Mouse (Mus musculus) thymus, postnatal 4 days (tissue): ENCODE data around the gene Asb16.
"Not testable (repeated sequence)": the region's sequence is repeated elsewhere in the genome, so short reads cannot be mapped to it uniquely, and the experiment has no call there.

Source experiments
- DNase-seq: peaks from one replicate; pipeline ENCODE4 v3.0.0; 2021

Gene Asb16

DNA sequence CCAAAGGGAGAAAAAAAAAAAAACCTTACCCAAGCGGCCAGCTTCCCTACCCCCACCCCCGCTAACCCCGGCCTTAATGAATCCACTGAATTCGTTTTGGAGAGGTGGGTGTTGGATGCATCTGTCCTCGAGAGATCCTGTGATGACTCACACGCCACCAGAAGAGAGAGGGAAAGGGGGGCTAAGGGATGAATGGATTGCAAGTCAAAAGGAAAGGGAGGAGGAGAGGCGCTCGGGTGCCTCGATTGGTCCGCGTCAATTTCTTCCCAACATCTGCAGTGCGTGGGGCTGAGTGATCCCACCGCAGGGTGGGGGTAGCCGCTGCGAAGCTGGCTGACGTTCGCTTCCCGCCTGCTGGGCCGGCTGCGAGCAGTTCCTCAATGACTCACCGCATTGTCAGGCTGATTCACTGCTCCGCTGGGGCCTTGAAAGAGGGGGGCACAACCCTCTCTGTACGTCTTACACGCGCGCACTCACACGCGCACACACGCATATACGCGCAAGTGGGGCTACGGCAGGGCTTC, 23.6 kb upstream of the Asb16 start:
- peak; percentile 53 for DNase-seq

DNA sequence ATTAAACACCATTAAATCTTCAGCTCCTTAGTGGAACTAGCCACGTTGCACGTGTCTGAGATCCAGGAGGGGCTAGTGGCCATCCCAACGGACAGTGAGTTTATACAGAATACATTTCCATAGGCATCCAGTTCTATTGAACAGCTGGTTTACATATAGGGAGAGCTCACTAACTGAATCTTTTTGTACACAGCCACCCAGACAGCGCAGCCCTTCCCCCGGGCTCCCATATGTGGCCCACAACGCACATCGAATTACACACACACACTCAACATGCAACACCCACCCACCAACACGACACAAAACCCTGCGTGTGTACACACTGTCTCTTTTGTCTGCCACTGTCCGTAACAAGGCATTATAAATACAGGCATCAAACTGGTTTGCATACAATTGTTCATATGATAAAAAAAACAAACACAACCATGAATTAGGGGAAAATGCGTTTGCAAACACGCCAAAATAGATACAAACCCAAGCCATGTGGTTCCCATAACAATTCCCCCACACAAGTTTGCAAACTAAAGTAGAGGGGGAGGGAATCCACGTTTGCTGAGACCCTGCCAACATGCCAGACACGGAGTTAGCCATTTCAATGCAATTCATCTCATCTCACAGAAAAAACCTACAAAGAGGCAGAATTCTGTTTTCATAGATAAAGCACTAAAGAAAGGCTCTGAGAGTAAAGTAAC, 22.8 kb upstream of the Asb16 start:
- no peak for DNase-seq

DNA sequence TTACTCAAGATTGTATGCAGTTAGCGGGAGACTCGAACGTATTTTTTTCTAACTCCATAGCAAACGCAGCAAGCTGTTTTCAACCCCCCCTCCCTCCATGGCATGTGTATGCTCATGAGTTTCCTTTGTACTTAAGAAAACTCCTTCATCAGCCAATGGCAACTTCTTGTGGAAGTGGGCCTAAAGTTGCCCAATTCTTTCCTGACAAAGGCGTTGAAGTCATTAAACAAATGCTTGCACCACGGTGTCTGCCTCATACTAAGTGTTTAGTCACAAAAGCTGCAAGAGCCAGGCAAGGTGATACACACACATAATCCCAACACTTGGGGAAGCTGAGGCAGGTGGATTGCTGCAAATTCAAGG, 22.3 kb upstream of the Asb16 start:
- DNase-seq: no peak

DNA sequence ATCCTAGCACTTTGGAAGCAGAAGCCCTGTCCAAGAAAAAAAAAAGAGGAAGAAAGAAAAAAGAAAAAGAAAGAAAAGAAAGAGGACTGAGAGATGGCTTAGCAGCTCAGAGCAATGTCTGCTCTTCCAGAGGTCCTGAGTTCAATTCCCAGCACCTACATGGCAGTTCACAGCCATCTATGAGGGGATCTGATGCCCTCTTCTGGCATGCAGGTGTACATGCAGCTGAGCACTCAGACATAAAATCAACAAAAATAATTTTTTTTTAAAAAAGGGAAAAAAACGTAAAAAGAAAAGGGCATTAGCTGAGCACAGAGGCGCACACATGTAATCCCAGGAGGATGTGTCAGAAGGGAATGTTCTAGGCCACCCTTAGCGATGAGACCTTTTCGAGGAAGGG, 21.7 kb upstream of the Asb16 start:
- no peak for DNase-seq

DNA sequence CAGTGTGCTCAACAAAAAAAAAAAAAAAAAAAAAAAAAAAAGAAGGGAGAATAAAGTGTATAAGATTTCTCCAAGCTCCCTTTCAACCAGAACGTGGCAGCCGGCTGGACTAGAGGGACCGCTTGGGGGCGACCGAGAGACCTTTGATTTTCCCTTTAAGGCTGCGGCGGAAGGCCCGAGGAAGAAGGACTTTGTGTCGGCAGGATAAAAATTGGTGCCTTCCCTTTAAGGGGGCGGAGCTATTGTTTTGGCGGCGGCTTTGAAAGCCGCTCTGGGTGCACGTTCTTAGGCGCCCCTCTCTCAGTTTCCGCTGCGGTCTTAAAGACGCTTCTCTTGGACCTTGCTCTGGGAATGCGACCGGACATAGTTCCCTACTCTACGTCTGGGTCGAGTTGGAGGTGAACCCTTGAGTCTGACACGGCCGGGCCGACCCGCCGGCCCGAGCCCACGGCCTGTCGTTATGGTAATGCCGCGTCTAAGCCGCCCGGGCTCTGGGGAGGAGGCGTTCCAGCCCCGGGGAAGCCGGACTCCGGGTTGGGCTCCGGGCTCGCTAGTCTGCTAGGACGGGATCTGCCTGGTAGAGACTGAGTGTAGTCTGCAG, 19.8 kb upstream of the Asb16 start, which contains the start of gene BC030867:
TSS of gene BC030867 (plus strand) at position 253 of the 601 bp plus-strand sequence.
- peak; percentile 97 for DNase-seq

DNA sequence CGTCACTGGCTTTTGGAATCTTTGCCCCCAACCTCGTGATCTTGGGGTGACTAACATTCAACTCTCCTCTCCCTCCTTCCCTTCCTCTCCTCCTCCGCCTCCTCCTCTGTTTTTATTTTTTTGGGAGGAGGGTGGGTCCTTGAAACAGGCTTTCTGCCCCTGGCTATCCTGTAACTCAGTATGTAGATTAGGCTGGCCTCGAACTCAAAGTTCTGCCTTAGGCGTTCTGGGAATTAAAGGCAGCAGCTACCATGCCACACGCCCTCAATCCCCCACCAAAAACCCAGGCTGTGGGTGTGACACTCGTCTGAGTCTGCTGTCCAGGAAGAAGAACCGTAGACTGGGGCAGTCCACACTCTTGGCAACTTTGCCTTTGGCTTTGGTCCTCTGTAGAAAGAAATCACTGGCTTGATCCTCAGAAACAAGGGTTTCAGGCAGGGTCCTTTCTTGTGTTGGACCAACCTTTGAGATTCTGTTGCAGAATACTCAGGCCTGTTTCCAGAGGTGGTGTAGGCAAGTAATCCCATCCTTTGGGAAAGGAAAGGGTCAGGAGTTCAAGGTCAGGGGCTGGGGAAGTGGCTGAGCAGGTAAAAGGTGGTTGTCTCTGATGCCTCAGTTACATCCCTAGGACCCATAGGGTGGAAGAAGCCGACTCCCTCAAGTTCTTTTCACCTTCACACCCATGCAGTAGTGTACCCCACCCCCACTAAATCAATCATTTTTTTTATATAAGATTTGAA, 19.0 kb upstream of the Asb16 start:
- DNase-seq: no peak

DNA sequence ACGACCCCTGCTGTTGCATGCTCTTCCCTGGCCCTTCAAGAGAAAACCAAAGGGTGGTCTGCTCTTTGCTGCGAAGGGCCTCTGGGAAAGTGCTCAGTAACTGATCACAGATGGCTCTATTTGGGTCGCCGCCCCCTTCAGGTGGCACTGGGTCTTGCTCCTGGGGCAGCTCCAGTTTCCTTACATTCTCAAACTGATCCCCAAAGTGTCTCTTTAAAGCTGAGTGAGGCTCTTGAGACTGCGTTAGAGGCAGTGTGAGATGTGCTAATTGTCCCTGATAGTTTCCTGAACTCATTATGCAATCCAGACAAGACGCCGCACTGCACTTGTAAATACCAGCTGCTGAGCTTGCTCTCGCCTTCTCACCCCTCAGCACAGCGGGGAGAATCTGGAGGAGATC, 11.0 kb upstream of the Asb16 start:
- peak; percentile 67 for DNase-seq

DNA sequence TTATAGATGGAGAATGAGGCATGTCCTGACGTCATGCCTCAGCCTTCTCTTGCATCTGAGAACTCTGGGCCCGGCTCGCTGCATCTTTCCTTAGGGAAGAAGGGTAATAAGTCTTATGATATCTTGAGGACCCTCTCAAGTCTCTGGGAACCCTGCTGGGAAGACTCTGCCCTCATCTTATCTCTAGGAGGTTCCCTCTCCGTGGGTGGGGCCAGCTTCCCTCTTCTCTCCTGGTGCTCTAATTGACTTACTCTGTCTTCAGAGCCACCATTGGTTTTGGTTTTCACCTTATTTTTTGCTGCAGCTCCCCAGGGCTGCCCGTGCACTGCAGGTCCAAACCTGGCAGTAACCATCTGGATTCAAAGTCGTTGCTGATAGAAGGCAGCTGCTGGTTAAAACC, 10.4 kb upstream of the Asb16 start:
- no peak for DNase-seq

DNA sequence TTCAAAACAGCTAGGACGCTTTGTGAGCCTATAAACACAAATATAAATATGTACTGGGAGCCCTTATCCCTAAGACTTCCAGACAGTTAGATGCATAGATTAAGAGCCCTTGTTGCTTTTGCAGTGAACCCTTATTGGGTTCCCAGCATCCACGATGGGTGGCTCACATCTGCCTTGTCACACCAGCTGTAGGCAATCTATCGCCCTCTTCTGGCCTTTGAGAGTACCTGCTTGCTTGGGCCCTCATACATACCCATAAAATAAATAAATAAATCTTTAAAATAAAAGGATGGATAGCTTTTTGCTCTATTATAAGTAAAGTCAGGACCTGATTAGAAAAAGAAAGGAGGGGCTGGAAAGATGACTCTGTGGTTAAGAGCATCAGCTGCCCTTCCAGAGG, 10.0 kb upstream of the Asb16 start:
- DNase-seq: no peak

DNA sequence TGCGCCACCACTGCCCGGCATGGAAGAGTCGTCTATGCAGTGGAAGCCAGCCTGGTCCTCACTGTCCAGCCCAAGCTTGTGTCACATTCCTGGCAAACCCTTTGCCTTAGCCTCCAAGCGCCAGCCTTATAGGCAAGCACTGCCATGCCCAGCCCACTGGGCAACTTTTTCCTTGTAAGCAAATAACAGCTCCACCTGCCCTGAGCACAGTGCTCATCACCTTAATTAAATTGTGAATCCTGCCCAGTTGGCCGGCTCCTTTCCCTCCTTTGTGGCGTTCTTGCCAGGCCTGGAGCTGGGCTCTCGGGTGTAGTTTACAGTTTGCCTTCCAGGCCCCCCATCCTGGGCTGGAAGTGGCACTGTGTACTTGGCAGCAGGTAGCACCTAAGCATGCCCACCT, 5.3 kb upstream of the Asb16 start:
- no peak for DNase-seq

DNA sequence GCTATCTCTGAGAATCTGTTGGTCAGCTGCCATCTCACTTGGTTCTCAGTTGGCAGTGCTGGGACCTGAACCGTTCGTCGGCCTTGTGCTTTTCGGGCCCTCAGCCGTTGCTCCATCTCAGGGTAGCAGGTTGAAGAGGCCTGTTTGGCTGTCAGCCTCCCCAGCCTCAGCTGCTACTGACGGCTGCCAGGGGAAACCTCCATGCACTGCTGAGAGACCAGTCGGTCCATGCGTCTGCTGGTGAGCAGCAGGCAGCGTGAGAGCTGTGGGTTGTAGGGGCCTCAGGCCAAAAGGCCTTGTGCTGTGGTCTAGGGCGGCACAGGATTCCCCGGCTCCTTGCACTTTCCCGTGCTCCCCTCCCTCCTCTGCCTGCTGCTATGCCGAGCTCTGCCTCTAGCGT, 2.7 kb upstream of the Asb16 start:
- DNase-seq: no peak

DNA sequence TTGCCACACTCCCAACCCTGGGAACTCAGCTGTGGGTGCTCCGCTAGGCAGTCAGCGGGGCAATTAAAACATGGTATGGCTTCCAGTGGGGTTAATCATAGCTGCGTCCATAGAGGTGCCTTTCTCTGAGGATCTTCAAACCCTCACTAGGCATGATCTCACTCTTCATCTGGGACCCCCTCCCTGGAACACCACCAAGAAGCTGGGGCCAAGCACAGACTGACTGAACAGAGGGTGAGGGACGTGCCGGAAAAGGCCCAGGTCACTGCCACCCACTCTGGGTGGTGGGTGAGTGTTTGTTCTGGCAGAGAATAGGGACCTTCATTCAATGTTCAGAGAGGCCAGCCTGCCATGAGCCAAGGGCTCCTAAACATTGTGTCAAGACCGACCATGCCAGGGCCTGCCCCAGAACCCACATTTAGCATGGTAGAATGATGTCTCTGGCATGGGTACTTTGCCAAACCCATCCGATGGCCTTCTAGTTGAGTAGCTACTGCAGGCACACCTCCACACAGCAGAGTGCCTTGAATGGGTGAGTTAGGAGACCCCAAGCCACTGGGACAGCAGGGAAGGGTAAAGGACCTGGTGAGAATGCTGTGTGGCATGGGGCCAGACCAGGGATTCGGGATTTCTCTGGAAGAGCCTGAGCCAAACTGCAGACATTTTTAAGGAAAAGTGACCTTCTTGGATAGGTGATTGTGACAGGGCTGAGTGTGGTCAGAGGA, 1.8 kb upstream of the Asb16 start:
- no peak for DNase-seq

DNA sequence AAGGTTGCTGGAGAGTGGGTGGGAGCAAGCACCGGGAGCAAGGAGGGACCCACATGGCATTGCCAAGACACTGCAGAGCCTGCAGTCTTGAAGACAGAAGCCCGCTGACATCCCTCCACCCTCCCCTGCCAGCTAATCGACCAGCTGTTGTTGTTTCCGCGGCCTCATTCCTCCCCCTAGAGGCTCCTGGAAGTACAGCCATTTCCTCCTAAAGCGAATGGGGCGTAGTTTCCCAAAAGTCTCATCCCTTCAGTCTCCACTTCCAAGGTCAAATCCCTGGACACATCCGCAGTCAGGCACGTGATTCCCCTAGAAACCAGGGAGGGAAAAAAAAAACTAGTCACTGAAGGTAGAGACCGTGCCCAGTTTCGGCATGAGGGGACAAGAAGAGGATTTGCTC, 1.1 kb upstream of the Asb16 start:
- peak; percentile 75 for DNase-seq

DNA sequence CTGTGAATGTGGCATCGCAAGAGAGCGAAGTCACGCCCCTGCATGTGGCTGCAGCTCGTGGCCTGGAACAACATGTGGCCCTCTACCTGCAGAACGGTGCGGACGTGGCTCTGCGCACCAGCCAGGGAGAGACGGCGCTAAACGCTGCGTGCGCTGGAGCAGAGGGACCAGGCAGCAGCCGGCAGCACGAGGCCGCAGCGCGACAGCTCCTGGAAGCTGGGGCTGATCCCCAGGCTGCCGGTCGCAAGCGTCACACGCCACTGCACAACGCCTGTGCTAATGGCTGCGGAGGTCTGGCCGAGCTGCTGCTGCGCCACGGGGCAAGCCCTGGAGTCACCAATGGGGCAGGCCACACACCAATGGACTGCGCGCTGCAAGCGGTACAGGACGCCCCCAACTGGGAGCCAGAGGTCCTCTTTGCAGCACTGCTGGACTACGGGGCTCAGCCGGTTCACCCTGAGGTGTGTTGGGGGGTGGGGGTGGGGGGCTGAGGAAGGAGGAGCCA, 7.9 kb downstream of the Asb16 start:
- DNase-seq: peak; percentile 49

DNA sequence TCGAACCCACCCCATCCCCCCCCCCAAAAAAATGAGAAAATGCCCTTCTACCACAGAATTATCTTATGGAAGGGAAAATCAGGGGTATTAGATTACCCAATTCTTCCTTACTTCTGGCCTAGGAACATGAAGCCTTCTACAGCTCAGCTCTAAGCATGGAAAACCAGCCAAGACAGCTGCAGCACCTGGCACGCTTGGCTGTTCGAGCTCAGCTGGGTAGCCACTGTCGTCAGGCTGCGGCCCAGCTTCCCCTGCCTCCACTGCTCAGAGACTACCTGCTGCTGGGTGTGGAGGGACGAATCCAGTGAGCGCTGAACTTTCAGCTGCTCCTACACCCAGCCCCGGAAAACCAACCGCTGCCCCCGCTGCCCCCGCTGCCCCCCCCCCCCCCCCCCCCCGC, 9.2 kb downstream of the Asb16 start:
- DNase-seq: no peak

DNA sequence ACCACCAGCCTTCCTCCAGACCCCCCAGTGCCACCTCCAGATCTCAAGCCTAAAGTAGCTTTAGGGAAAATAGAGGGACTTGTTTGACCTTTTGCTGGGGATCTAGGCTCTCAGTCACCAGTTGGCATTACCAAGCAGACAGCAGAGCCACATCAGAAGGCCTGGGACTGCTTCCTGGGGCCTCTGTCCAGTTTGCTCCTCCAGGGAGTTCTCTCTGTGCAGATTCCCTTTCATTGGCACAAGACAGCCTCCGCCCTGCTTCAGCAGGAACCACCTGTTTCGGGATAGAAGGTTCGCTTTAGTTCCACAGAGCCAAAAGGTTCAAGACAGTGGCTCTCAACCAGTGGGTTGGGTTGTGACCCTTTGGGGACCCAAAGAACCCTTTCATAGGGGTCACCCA, 11.1 kb downstream of the Asb16 start:
- no peak for DNase-seq

DNA sequence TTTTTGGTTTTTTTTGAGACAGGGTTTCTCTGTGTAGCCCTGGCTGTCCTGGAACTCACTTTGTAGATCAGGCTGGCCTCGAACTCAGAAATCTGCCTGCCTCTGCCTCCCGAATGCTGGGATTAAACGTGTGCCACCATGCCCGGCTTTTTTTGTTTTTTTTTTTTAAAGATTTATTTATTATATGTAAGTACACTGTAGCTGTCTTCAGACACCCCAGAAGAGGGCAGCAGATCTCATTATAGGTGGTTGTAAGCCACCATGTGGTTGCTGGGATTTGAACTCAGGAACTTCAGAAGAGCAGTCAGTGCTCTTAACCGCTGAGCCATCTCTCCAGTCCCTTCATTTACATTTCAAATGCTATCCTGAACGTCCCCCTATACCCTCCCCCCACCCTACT, 11.7 kb downstream of the Asb16 start:
- not testable (repeated sequence) for DNase-seq

DNA sequence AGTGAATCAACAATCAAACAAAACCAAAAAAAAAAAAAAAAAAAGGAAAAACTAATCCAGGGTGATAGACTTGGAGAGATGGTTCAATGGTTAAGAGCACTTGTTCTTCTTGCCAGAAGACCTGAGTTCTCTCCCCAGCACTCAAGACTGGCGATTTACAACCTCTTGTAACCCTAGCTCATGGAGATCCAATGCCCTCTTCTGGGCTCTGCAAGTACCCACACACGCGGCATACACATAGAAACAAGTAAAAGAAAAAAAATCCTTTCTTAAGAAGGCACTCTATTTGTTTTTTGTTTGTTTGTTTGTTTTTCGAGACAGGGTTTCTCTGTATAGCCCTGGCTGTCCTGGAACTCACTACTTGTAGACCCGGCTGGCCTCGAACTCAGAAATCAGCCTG, 15.4 kb downstream of the Asb16 start:
- DNase-seq: no peak

DNA sequence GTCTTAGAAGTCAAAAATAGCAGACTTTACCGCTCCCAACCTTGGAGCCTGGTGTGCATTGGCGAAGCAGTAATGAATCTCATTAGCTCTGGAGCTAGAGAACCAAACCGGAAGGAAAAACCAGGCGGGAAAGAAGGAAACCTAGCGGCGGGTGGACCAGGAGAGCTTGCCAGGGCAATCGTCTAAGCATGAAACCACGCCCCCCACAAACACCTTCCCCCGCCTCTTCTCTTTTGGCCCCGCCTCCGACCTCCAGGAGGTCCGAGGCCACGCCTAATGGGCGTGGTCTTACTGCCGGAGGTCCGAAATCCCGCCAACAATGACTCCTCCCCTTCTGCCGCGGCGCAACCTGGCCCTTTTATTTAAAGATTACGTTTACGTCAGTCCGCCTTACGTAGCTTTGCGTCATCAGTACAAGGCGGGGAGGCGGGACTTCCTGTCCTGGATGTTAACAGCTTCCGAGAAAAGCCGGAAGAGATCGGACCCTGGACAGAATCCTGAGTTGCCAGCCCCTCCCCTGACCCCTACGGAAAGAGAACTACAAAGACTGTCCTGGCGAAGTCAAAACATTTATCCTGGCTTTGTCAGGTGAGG, 16.1 kb downstream of the Asb16 start, which contains the start of gene Tmub2:
TSS of gene Tmub2 (plus strand) at position 431 of the 594 bp plus-strand sequence.
- DNase-seq: peak; percentile 96

DNA sequence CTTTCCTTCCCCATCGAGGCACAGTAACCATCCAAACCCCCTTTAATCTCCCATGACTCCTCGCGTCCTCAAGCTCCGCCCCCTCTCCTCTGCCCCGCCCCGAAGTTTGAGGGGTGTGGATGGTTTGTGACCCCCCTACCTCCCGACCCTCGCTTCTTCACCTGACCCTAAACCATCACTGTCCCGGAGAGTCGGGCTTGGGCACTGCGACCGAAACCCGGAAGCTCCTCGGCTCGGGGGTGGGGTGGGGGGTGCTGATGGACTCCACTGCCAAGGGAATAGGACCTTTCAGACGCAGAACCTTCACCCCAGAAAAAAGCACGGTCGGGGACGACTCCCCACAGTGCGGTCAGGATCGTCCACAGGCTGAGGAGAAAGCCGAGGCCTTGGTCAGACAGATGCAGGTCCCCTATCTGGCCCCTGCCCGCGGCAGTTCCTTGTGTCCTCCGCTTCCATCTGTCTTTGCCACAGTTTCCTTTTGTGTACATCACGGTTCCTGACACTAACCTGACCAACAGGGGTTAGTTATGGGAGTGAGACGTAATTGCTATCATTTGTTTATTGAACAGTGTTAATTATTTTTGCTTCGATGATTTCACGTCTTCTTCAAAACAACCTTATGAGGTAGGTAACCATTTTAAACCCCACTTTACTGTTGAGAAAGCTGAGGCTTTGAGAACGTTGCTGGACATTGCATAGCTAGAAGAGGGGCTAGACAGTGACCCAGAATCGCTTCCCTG, 16.7 kb downstream of the Asb16 start:
- peak; percentile 89 for DNase-seq

DNA sequence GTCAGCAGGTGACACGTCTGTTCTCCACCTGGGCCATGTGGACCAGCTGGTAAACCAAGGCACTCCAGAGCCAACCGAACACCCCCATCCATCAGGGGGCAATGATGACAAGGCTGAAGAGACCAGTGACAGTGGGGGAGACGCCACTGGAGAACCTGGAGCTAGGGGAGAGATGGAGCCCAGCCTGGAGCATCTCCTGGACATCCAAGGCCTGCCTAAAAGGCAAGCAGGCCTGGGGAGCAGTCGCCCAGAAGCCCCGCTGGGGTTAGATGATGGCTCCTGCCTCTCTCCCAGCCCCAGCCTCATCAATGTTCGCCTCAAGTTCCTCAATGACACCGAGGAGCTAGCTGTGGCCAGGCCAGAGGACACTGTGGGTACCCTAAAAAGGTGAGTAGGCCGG, 18.9 kb downstream of the Asb16 start:
- DNase-seq: no peak
